Mouse (Mus musculus) heart, embryonic 10.5 days (tissue): Measurements from ENCODE around the gene Plcd3. TPM values are rescaled to one million over a fixed set of nuclear protein-coding genes. Genes with fewer than 3 reads are reported as not detected.

ENCODE experiments used
- DNase-seq: peaks from one replicate; pipeline ENCODE4 v3.0.0-alpha.2; 2017; ENCODE audit warnings: low spot score
- H3K27ac ChIP-seq: fragments of 300-500 bp; sonication (generic); 2 replicates; pipeline ENCODE4 v1.5.1; 2016; ENCODE audit warnings: mild to moderate bottlenecking
- H3K27me3 ChIP-seq: fragments of 300-500 bp; sonication (generic); 2 replicates; pipeline ENCODE4 v1.6.1; 2016; ENCODE audit warnings: mild to moderate bottlenecking; ENCODE audit not compliant: poor library complexity, insufficient read depth, severe bottlenecking
- H3K36me3 ChIP-seq: fragments of 300-500 bp; sonication (generic); 2 replicates; pipeline ENCODE4 v1.6.1; 2016; ENCODE audit warnings: mild to moderate bottlenecking, moderate library complexity
- H3K4me1 ChIP-seq: fragments of 300-500 bp; sonication (generic); 2 replicates; pipeline ENCODE4 v1.6.1; 2016; ENCODE audit warnings: mild to moderate bottlenecking
- H3K4me3 ChIP-seq: fragments of 300-500 bp; sonication (generic); 2 replicates; pipeline ENCODE4 v1.5.1; 2016; ENCODE audit warnings: mild to moderate bottlenecking, moderate library complexity
- H3K9me3 ChIP-seq: fragments of 300-500 bp; sonication (generic); 2 replicates; pipeline ENCODE4 v1.6.1; 2016; ENCODE audit warnings: mild to moderate bottlenecking, moderate library complexity
- WGBS: fragments of 180-500 bp; shearing (Covaris S2); methylation state at CpG from one replicate; pipeline ENCODE4 v1.1.7; 2016; 5-methylcytosine and 5-hydroxymethylcytosine counted together
- polyA plus RNA-seq: library from polyadenylated mRNA; unstranded; fragments of >200 nt; fragmentation: Nextera tagmentation; extraction: Ambion mirVana; gene quantifications from 2 replicates; pipeline ENCODE4 v1.2.1, GENCODE M21; 2016

Gene Plcd3
- polyA plus RNA-seq, 1 experiment from 2014 or later: 3.6 TPM

- Histone ChIP-seq H3K4me3 (peak overlapping the region; percentile 69), H3K27me3 (peaks cover 7% of the 10 kb centered on the region; the same call in 1 of the 2 replicates), H3K9me3 (no peaks in the 10 kb centered on the region), H3K4me1 (peaks cover 47% of the 10 kb centered on the region), H3K36me3 (no peaks in the 10 kb centered on the region), H3K27ac (peak overlapping the region; percentile 90)
- no peak for DNase-seq
- 86% methylated on average over 11 of the region's 11 CpGs for WGBS
These were observed 12.9 kb upstream of the Plcd3 start for GRCm38 (mm10) chr11:103114270-103114943.

- peaks cover 45% of the 10 kb centered on the region for H3K4me1 ChIP-seq
- peaks cover 7% of the 10 kb centered on the region; the same call in 1 of the 2 replicates for H3K27me3 ChIP-seq
- no peak for DNase-seq
- WGBS: 79% methylated on average over 4 of the region's 4 CpGs
- no peak overlapping the region for H3K27ac ChIP-seq
- no peaks in the 10 kb centered on the region for H3K36me3 ChIP-seq
- no peaks in the 10 kb centered on the region for H3K9me3 ChIP-seq
- no peak overlapping the region for H3K4me3 ChIP-seq
These were observed 12.3 kb upstream of the Plcd3 start for GRCm38 (mm10) chr11:103113771-103114170.

GRCm38 (mm10) chr11:103113005-103113404, 11.5 kb upstream of the Plcd3 start:
- Histone ChIP-seq H3K9me3 (no peaks in the 10 kb centered on the region), H3K4me3 (no peak overlapping the region; the same call in 1 of the 2 replicates), H3K4me1 (peaks cover 40% of the 10 kb centered on the region), H3K27me3 (peaks cover 7% of the 10 kb centered on the region; the same call in 1 of the 2 replicates), H3K27ac (peak overlapping the region; percentile 85; the same call in 1 of the 2 replicates), H3K36me3 (no peaks in the 10 kb centered on the region)
- WGBS: 36% methylated on average over 12 of the region's 12 CpGs
- no peak for DNase-seq

- Histone ChIP-seq H3K4me3 (peak overlapping the region; percentile 63), H3K27me3 (peaks cover 7% of the 10 kb centered on the region; the same call in 1 of the 2 replicates), H3K36me3 (no peaks in the 10 kb centered on the region), H3K27ac (peak overlapping the region; percentile 85), H3K4me1 (peaks cover 37% of the 10 kb centered on the region), H3K9me3 (no peaks in the 10 kb centered on the region)
- 13% methylated on average over 9 of the region's 9 CpGs for WGBS
- DNase-seq: no peak
These were observed 11.1 kb upstream of the Plcd3 start for GRCm38 (mm10) chr11:103112552-103112912.

GRCm38 (mm10) chr11:103111881-103112551, 10.6 kb upstream of the Plcd3 start:
- Histone ChIP-seq H3K36me3 (no peaks in the 10 kb centered on the region), H3K27me3 (peaks cover 7% of the 10 kb centered on the region; the same call in 1 of the 2 replicates), H3K9me3 (no peaks in the 10 kb centered on the region), H3K27ac (peak overlapping the region; percentile 85), H3K4me3 (peak overlapping the region; percentile 63), H3K4me1 (peaks cover 32% of the 10 kb centered on the region)
- under 1% methylated on average over 28 of the region's 28 CpGs for WGBS
- peak; percentile 76 for DNase-seq

GRCm38 (mm10) chr11:103111301-103111700, 9.8 kb upstream of the Plcd3 start:
- peaks cover 28% of the 10 kb centered on the region for H3K4me1 ChIP-seq
- peak overlapping the region; percentile 63 for H3K4me3 ChIP-seq
- no peaks in the 10 kb centered on the region for H3K9me3 ChIP-seq
- H3K27ac ChIP-seq: peak overlapping the region; percentile 85
- no peaks in the 10 kb centered on the region for H3K36me3 ChIP-seq
- H3K27me3 ChIP-seq: peaks cover 7% of the 10 kb centered on the region; the same call in 1 of the 2 replicates
- DNase-seq: no peak
- WGBS: 12% methylated on average over 10 of the region's 10 CpGs

- H3K27me3 ChIP-seq: peaks cover 32% of the 10 kb centered on the region
- DNase-seq: no peak
- peaks cover 40% of the 10 kb centered on the region for H3K4me1 ChIP-seq
- no peaks in the 10 kb centered on the region for H3K36me3 ChIP-seq
- WGBS: 63% methylated on average over 4 of the region's 4 CpGs
- H3K4me3 ChIP-seq: no peak overlapping the region
- H3K27ac ChIP-seq: no peak overlapping the region
- no peaks in the 10 kb centered on the region for H3K9me3 ChIP-seq
These were observed 4.9 kb upstream of the Plcd3 start for GRCm38 (mm10) chr11:103106386-103106785.

GRCm38 (mm10) chr11:103105810-103106209, 4.4 kb upstream of the Plcd3 start:
- Histone ChIP-seq H3K36me3 (no peaks in the 10 kb centered on the region), H3K4me1 (peaks cover 41% of the 10 kb centered on the region), H3K27ac (0 out of 2 replicates have a peak overlapping the region, but pooled peaks have one; percentile 53), H3K4me3 (no peak overlapping the region), H3K27me3 (peaks cover 32% of the 10 kb centered on the region), H3K9me3 (no peaks in the 10 kb centered on the region)
- 76% methylated on average over 6 of the region's 6 CpGs for WGBS
- no peak for DNase-seq

GRCm38 (mm10) chr11:103105180-103105725, 3.8 kb upstream of the Plcd3 start:
- Histone ChIP-seq H3K36me3 (no peaks in the 10 kb centered on the region), H3K27ac (peak overlapping the region; percentile 53; the same call in 1 of the 2 replicates), H3K9me3 (no peaks in the 10 kb centered on the region), H3K27me3 (peaks cover 37% of the 10 kb centered on the region), H3K4me3 (no peak overlapping the region), H3K4me1 (peaks cover 42% of the 10 kb centered on the region)
- DNase-seq: no peak
- WGBS: 52% methylated on average over 14 of the region's 14 CpGs

- no peaks in the 10 kb centered on the region for H3K9me3 ChIP-seq
- no peak overlapping the region for H3K27ac ChIP-seq
- 67% methylated on average over 7 of the region's 7 CpGs for WGBS
- H3K27me3 ChIP-seq: peaks cover 45% of the 10 kb centered on the region
- H3K36me3 ChIP-seq: no peaks in the 10 kb centered on the region
- H3K4me1 ChIP-seq: peaks cover 45% of the 10 kb centered on the region
- H3K4me3 ChIP-seq: no peak overlapping the region
- DNase-seq: no peak
These were observed 3.0 kb upstream of the Plcd3 start for GRCm38 (mm10) chr11:103104469-103104868.

GRCm38 (mm10) chr11:103103621-103104020, 2.2 kb upstream of the Plcd3 start:
- H3K27me3 ChIP-seq: peaks cover 51% of the 10 kb centered on the region
- no peak overlapping the region for H3K27ac ChIP-seq
- H3K36me3 ChIP-seq: no peaks in the 10 kb centered on the region
- no peak for DNase-seq
- peaks cover 54% of the 10 kb centered on the region for H3K4me1 ChIP-seq
- peak overlapping the region; percentile 64 for H3K4me3 ChIP-seq
- no peaks in the 10 kb centered on the region for H3K9me3 ChIP-seq
- 45% methylated on average over 8 of the region's 8 CpGs for WGBS

GRCm38 (mm10) chr11:103102725-103103349, 1.4 kb upstream of the Plcd3 start:
- 1% methylated on average over 35 of the region's 35 CpGs for WGBS
- peaks cover 51% of the 10 kb centered on the region for H3K27me3 ChIP-seq
- no peaks in the 10 kb centered on the region for H3K9me3 ChIP-seq
- H3K36me3 ChIP-seq: no peaks in the 10 kb centered on the region
- peak overlapping the region; percentile 64 for H3K4me3 ChIP-seq
- peak overlapping the region; percentile 83 for H3K27ac ChIP-seq
- peaks cover 59% of the 10 kb centered on the region for H3K4me1 ChIP-seq
- DNase-seq: peak; percentile 97
